Mouse (Mus musculus) Patski (cell line): ENCODE measurements at regions not wholly inside any gene's neighbourhood (a gene's known extent, or its start where the extent isn't known, plus 50 kb on each side); places are given as distances from the start of the nearest gene placed in this dataset.

Experiments used
- ATAC-seq: fragments of 100-300 bp; one replicate; pipeline ENCODE4 v1.8.0; 2021
- CTCF ChIA-PET: fragments of 350-600 bp; sonication (Branson Sonifier 250); formaldehyde crosslinking; loops from one replicate; lab custom pipeline; 2022; ENCODE audit warnings: inconsistent platforms; lab: Charles Lee
- POLR2A ChIA-PET: fragments of 350-600 bp; sonication (Branson Sonifier 250); formaldehyde crosslinking; loops from one replicate; lab custom pipeline; 2022; ENCODE audit warnings: antibody characterized with exemption, inconsistent platforms; lab: Charles Lee
- DNase-seq: peaks from one replicate; pipeline ENCODE4 v3.0.0-alpha.2; 2011; ENCODE audit warnings: low read depth, low spot score
- H3K27me3 ChIP-seq: fragments of 371-371 bp; one replicate; pipeline ENCODE4 v1.5.1; 2021
- CTCF ChIP-seq: fragments of 100-300 bp; IDR thresholded peaks from one replicate; pipeline ENCODE4 v1.5.1; 2021
- in situ Hi-C: fragments of 300-500 bp; cut with MboI; formaldehyde crosslinking; loops from 3 replicates; pipeline ENCODE4 v1.11.1; 2018; ENCODE audit warnings: low pct_unique_long_range_greater_than_20kb, mixed read lengths

DNA sequence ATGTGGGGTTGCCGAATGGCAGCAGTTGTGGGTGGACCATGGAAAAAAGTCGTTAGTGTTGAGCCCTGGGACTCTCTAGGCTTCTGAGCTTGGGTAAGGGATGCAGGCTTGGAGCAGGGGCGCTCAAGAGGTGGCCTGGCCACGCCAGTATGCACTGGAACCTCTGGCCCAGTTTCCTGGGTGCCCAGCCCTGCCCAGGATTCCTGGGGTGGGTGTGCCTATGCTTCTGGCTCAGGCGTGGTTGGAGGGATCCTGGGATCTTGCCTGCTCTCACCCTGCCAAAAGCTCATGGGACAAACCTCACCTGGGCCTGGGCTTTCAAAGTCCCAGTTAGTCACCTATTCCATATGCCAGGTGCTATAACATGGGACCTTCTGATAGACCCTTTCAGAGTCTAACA, 49.9 kb upstream of the Ppara start:
- CTCF ChIA-PET = interaction anchor here (1.0 to 3.3 kb wide), 2 partner anchors 26 to 73 kb away, joined by 3 to 14 read pairs; no protein-coding TSS in a partner anchor
- ATAC-seq (no peak), DNase-seq (no peak)
- TF ChIP-seq CTCF = no peak
- POLR2A ChIA-PET = interaction anchor here (0.9 to 18.3 kb wide), 5 partner anchors 16 to 126 kb away, joined by 4 to 300 read pairs (median 5); no protein-coding TSS in a partner anchor
- no peaks in the 10 kb centered on the region for H3K27me3 ChIP-seq
- in situ Hi-C loops = no loop called here
